Mouse (Mus musculus): Measurements from ENCODE around the gene Olfr988. TPM values are rescaled to one million over a fixed set of nuclear protein-coding genes. Genes with fewer than 3 reads are reported as not detected.
"Not testable (repeated sequence)": the region's sequence is repeated elsewhere in the genome, so short reads cannot be mapped to it uniquely, and the experiment has no call there.

Gene Olfr988
- not detected for total RNA-seq (2021)
- long read RNA-seq, experiment 1 = 0 reads
- long read RNA-seq, experiment 2 = 0 reads

DNA sequence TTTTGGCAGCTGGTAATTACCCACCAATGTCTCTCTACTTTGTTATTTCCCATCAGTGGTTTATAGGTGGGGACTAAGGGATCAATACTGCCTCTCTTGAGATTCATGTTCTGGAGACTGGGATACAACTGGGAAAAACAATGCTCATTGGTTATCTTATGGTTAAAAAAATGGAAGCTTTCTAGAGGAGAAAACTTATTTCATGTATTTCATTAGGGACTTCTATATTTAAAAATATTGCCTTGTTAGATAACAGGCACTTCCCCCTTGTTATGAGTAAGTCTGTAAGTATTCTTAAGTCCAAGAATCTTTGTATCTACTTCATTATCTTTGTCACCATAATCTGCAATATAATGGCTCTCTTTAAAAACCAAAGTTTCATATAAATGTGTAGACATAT is at the start of gene Olfr988:
TSS of gene Olfr988 (minus strand) at position 101 of the 400 bp plus-strand sequence.
- not testable (repeated sequence) for DNase-seq

DNA sequence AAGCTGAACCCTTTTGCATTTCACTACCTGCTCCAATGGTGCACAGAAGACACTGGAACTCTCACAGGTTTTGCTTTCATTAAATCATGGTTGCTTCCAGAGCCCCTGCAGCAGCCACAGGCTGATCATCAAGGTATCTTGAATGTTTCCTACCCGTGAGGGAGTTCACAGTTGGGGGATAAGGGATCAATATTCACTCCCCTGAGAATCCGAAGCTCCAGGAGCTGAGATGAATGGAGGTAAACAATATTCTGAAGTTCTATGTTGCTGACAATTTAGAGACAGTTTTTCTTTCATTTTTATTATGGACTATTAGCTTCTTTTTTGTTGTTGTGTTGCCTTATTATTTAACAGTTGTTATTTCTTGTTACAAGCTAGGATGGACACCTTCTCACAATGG is 46.3 kb upstream of the Olfr988 start, which contains the start of gene Olfr992:
TSS of gene Olfr992 (minus strand) at position 101 of the 400 bp plus-strand sequence.
- DNase-seq = no peak

DNA sequence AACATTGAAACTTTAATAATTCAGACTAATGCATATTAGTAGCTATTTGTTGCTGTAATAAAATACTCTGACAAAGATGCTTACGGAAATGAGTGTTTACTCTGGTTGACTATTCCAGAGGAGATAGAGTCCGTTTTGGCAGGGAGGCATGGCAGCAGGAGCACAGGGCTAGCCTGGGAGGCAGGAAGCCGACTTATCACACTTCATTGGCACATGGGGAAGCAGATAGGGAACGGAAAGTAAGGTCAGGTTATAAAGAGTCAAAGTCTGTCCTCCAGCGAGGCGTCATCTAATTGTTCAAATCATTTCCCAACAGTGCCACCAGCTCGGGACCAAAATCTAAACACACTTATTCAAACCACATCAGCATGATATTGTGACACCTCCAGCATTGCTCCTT is 23.1 kb downstream of the Olfr988 start:
- DNase-seq = no peak

DNA sequence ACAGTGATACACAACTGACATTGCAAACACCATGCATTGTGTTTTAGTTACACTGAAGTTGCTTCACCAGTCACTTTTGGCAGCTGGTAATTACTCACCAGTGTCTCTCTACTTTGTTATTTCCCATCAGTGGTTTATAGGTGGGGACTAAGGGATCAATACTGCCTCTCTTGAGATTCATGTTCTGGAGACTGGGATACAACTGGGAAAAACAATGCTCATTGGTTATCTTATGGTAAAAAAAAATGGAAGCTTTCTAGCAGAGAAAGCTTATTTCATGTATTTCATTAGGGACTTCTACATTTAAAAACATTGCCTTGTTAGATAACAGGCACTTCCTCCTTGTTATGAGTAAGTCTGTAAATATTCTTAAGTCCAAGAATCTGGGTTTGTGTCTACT is 23.8 kb downstream of the Olfr988 start, which contains the start of gene Olfr987:
TSS of gene Olfr987 (minus strand) at position 101 of the 400 bp plus-strand sequence.
- DNase-seq = not testable (repeated sequence)

DNA sequence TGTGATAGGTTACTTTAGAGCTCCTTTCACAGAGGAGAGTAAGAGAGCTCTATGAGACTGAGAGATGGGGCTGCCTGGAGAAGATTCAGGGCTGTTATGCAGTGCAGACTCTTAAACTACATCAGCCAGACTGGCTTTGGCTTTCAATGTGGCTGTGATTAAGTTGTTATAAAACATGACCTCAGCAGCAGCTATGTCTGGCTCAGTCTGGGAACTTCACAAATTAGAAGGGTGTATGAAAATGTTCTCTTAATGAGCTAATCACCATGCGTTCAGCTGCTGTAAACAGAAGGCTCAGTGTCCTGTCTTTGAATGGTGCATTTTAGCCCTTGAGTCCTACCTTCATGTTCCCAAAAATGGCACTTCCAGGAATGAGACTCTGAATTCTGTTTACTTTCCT is 43.9 kb downstream of the Olfr988 start:
- DNase-seq = no peak

Other genes starting within 250 kb of the Olfr988 start
- gene Aplnr, start 227.0 kb downstream of the Olfr988 start, total RNA-seq (2021) = 10 to 100 TPM; 20.0 to 27.1 TPM
- 10 to 100 TPM; 13.8 to 24.4 TPM for gene Lrrc55, start 166.0 kb downstream of the Olfr988 start, total RNA-seq (2021)
- not detected for gene Olfr987, start 23.9 kb downstream of the Olfr988 start, total RNA-seq (2021)
- gene Olfr992, start 46.2 kb upstream of the Olfr988 start, total RNA-seq (2021) = not detected
- gene Olfr993, start 51.6 kb upstream of the Olfr988 start, total RNA-seq (2021) = not detected
- gene Olfr994, start 73.2 kb upstream of the Olfr988 start, total RNA-seq (2021) = not detected
- not detected for gene Olfr995, start 80.4 kb upstream of the Olfr988 start, total RNA-seq (2021)
- gene 4833423E24Rik, start 155.8 kb upstream of the Olfr988 start, total RNA-seq (2021) = under 1 TPM; 0.26 to 0.33 TPM
- not detected for gene Olfr996, start 216.0 kb upstream of the Olfr988 start, total RNA-seq (2021)
- not detected for gene Olfr998, start 225.7 kb upstream of the Olfr988 start, total RNA-seq (2021)
- not detected for gene Olfr1000, start 248.7 kb upstream of the Olfr988 start, total RNA-seq (2021)